Mouse (Mus musculus) limb, embryonic 14.5 days (tissue): ENCODE results near the gene Grik4. TPM values are rescaled to one million over a fixed set of nuclear protein-coding genes. Genes with fewer than 3 reads are reported as not detected.

ENCODE experiments used
- ATAC-seq: fragments of 200-750 bp; cut with Nextera tagmentation; 2 replicates; pipeline ENCODE4 v1.8.0; 2017; ENCODE audit warnings: low read depth, moderate number of reproducible peaks, moderate TSS enrichment; ENCODE audit not compliant: low FRiP score
- DNase-seq: peaks from one replicate; pipeline ENCODE4 v3.0.0-alpha.2; 2015; ENCODE audit warnings: low spot score
- H3K27ac ChIP-seq: fragments of 300-500 bp; sonication (generic); replicated peaks from 2 replicates; pipeline ENCODE4 v1.5.1; 2014; ENCODE audit warnings: low read depth, mild to moderate bottlenecking, low read length, moderate library complexity, mixed read lengths
- H3K27me3 ChIP-seq: fragments of 300-500 bp; sonication (generic); 2 replicates; pipeline ENCODE4 v1.6.1; 2014; ENCODE audit warnings: low read length, mixed read lengths; ENCODE audit not compliant: control insufficient read depth, insufficient read depth
- H3K36me3 ChIP-seq: fragments of 300-500 bp; sonication (generic); 2 replicates; pipeline ENCODE4 v1.6.1; 2014; ENCODE audit warnings: mild to moderate bottlenecking, low read length, moderate library complexity, mixed read lengths; ENCODE audit not compliant: control insufficient read depth, insufficient read depth
- H3K4me1 ChIP-seq: fragments of 300-500 bp; sonication (generic); 2 replicates; pipeline ENCODE4 v1.6.1; 2014; ENCODE audit warnings: antibody characterized with exemption, low read length, mixed read lengths; ENCODE audit not compliant: control insufficient read depth, insufficient read depth
- H3K4me2 ChIP-seq: fragments of 300-500 bp; sonication (generic); replicated peaks from 2 replicates; pipeline ENCODE4 v1.6.1; 2014; ENCODE audit warnings: low read depth, mild to moderate bottlenecking, low read length, moderate library complexity; ENCODE audit not compliant: severe bottlenecking
- H3K4me3 ChIP-seq: fragments of 300-500 bp; sonication (generic); replicated peaks from 2 replicates; pipeline ENCODE4 v1.5.1; 2014; ENCODE audit warnings: low read length
- H3K9ac ChIP-seq: fragments of 300-500 bp; sonication (generic); 2 replicates; pipeline ENCODE4 v1.6.1; 2014; ENCODE audit warnings: mild to moderate bottlenecking, low read depth, low read length, moderate library complexity; ENCODE audit not compliant: severe bottlenecking
- H3K9me3 ChIP-seq: fragments of 300-500 bp; sonication (generic); 2 replicates; pipeline ENCODE4 v1.6.1; 2016; ENCODE audit warnings: low read length; ENCODE audit not compliant: control insufficient read depth
- POLR2A ChIP-seq: fragments of 200-500 bp; IDR thresholded peaks from 2 replicates; pipeline ENCODE4 v1.8.0; 2012; ENCODE audit warnings: inconsistent platforms, mild to moderate bottlenecking, moderate library complexity, borderline replicate concordance; ENCODE audit not compliant: insufficient read depth, insufficient read length; ENCODE audit errors: extremely low read depth
- WGBS: fragments of 180-500 bp; shearing (Covaris S2); extraction: QIAGEN DNeasy Blood & Tissue Kit; methylation state at CpG from one replicate; pipeline ENCODE4 v1.1.7; 2014; 5-methylcytosine and 5-hydroxymethylcytosine counted together
- polyA plus RNA-seq, 2 experiments: library from polyadenylated mRNA; depleted of rRNA in 1 of 2; stranded (reverse) in 1 of 2; unstranded in 1 of 2; fragments of >200 nt; fragmentation: Nextera tagmentation in 1 of 2; extraction: Ambion mirVana in 1 of 2; gene quantifications; 2 replicates each; pipeline versions ENCODE4 v1.2.1 to v1.2.3; 2012 to 2014

Grik4 gene
- polyA plus RNA-seq, 2 experiments = 0.85 to 2.4 TPM

- Histone ChIP-seq H3K9ac (no peak overlapping the region), H3K36me3 (no peaks in the 10 kb centered on the region), H3K27ac (no peak overlapping the region), H3K9me3 (no peaks in the 10 kb centered on the region), H3K4me3 (no peak overlapping the region), H3K4me2 (no peak overlapping the region), H3K27me3 (no peaks in the 10 kb centered on the region), H3K4me1 (no peaks in the 10 kb centered on the region; the same call in 1 of the 2 replicates)
- ATAC-seq = no peak
- no peak for TF ChIP-seq POLR2A
- 70% methylated on average over 8 of the region's 8 CpGs for WGBS
- no peak for DNase-seq
Observed at GRCm38 (mm10) chr9:42713912-42714311, 230.4 kb downstream of the Grik4 start.

- H3K27ac ChIP-seq = no peak overlapping the region
- H3K4me1 ChIP-seq = peaks cover 6% of the 10 kb centered on the region; the same call in 1 of the 2 replicates
- ATAC-seq (no peak), DNase-seq (no peak)
- no peaks in the 10 kb centered on the region for H3K36me3 ChIP-seq
- H3K9me3 ChIP-seq = no peaks in the 10 kb centered on the region
- H3K4me3 ChIP-seq = no peak overlapping the region
- 77% methylated on average over 7 of the region's 7 CpGs for WGBS
- no peak overlapping the region for H3K9ac ChIP-seq
- H3K27me3 ChIP-seq = no peaks in the 10 kb centered on the region
- no peak overlapping the region for H3K4me2 ChIP-seq
- TF ChIP-seq POLR2A = no peak
Observed at GRCm38 (mm10) chr9:42705848-42706247, 238.4 kb downstream of the Grik4 start.

GRCm38 (mm10) chr9:42703191-42703854 is 241.0 kb downstream of the Grik4 start:
- Histone ChIP-seq H3K36me3 (no peaks in the 10 kb centered on the region), H3K4me2 (no peak overlapping the region), H3K9ac (no peak overlapping the region), H3K4me1 (peaks cover 6% of the 10 kb centered on the region; the same call in 1 of the 2 replicates), H3K27ac (no peak overlapping the region), H3K4me3 (no peak overlapping the region), H3K27me3 (no peaks in the 10 kb centered on the region), H3K9me3 (0 out of 2 replicates have a peak, but pooled peaks cover 4% of the 10 kb centered on the region)
- ATAC-seq (no peak; the same call in 1 of the 2 replicates), DNase-seq (no peak)
- TF ChIP-seq POLR2A = no peak
- 24% methylated on average over 8 of the region's 8 CpGs for WGBS

- H3K9ac ChIP-seq = no peak overlapping the region
- 69% methylated on average over 11 of the region's 11 CpGs for WGBS
- H3K9me3 ChIP-seq = 0 out of 2 replicates have a peak, but pooled peaks cover 5% of the 10 kb centered on the region
- H3K27me3 ChIP-seq = no peaks in the 10 kb centered on the region
- no peaks in the 10 kb centered on the region for H3K36me3 ChIP-seq
- no peak for TF ChIP-seq POLR2A
- no peak for DNase-seq
- H3K4me2 ChIP-seq = no peak overlapping the region
- ATAC-seq = no peak
- H3K27ac ChIP-seq = no peak overlapping the region
- H3K4me1 ChIP-seq = peaks cover 6% of the 10 kb centered on the region; the same call in 1 of the 2 replicates
- no peak overlapping the region for H3K4me3 ChIP-seq
Observed at GRCm38 (mm10) chr9:42702231-42703132, 241.8 kb downstream of the Grik4 start.

- 0 out of 2 replicates have a peak, but pooled peaks cover 5% of the 10 kb centered on the region for H3K9me3 ChIP-seq
- H3K36me3 ChIP-seq = no peaks in the 10 kb centered on the region
- no peak overlapping the region for H3K9ac ChIP-seq
- no peak overlapping the region for H3K4me3 ChIP-seq
- DNase-seq = no peak
- H3K27ac ChIP-seq = no peak overlapping the region
- no peaks in the 10 kb centered on the region for H3K27me3 ChIP-seq
- no peak overlapping the region for H3K4me2 ChIP-seq
- TF ChIP-seq POLR2A = no peak
- no peak for ATAC-seq
- 79% methylated on average over 5 of the region's 5 CpGs for WGBS
- peaks cover 6% of the 10 kb centered on the region; the same call in 1 of the 2 replicates for H3K4me1 ChIP-seq
Observed at GRCm38 (mm10) chr9:42701729-42702128, 242.6 kb downstream of the Grik4 start.
